Mouse (Mus musculus) lung, embryonic 16.5 days (tissue): ENCODE measurements around the gene Hcrt. TPM values are rescaled to one million over a fixed set of nuclear protein-coding genes. Genes with fewer than 3 reads are reported as not detected.
A peak's percentile ranks its signal among the peaks of the same experiment; 100 is the strongest.

Source experiments
- ATAC-seq: fragments of 200-750 bp; cut with Nextera tagmentation; 2 replicates; pipeline ENCODE4 v1.8.0; 2017; ENCODE audit warnings: low read depth, mild to moderate bottlenecking, moderate library complexity
- H3K27ac ChIP-seq: fragments of 300-500 bp; sonication (generic); 2 replicates; pipeline ENCODE4 v1.5.1; 2014; ENCODE audit warnings: mild to moderate bottlenecking, control low read depth, low read length
- H3K27me3 ChIP-seq: fragments of 300-500 bp; sonication (generic); 2 replicates; pipeline ENCODE4 v1.6.1; 2014; ENCODE audit warnings: low read depth, low read length, mixed read lengths; ENCODE audit not compliant: control insufficient read depth, insufficient read depth
- H3K36me3 ChIP-seq: fragments of 300-500 bp; sonication (generic); 2 replicates; pipeline ENCODE4 v1.6.1; 2014; ENCODE audit warnings: low read length; ENCODE audit not compliant: control insufficient read depth, insufficient read depth
- H3K4me1 ChIP-seq: fragments of 300-500 bp; sonication (generic); replicated peaks from 2 replicates; pipeline ENCODE4 v1.6.1; 2014; ENCODE audit warnings: low read length, mixed read lengths; ENCODE audit not compliant: control insufficient read depth, insufficient read depth
- H3K4me2 ChIP-seq: fragments of 300-500 bp; sonication (generic); 2 replicates; pipeline ENCODE4 v1.6.1; 2014; ENCODE audit warnings: low read depth, low read length, control low read depth
- H3K4me3 ChIP-seq: fragments of 300-500 bp; sonication (generic); 2 replicates; pipeline ENCODE4 v1.5.1; 2014; ENCODE audit warnings: mild to moderate bottlenecking, low read length, control low read depth
- H3K9ac ChIP-seq: fragments of 300-500 bp; sonication (generic); 2 replicates; pipeline ENCODE4 v1.6.1; 2014; ENCODE audit warnings: low read length, control low read depth
- H3K9me3 ChIP-seq: fragments of 300-500 bp; sonication (generic); 2 replicates; pipeline ENCODE4 v1.6.1; 2016; ENCODE audit warnings: low read length; ENCODE audit not compliant: control insufficient read depth
- WGBS: fragments of 180-500 bp; shearing (Covaris S2); extraction: QIAGEN DNeasy Blood & Tissue Kit; methylation state at CpG from one replicate; pipeline ENCODE4 v1.1.7; 2014; 5-methylcytosine and 5-hydroxymethylcytosine counted together
- polyA plus RNA-seq: library from polyadenylated mRNA; unstranded; fragments of >200 nt; fragmentation: Nextera tagmentation; extraction: Ambion mirVana; gene quantifications from 2 replicates; pipeline ENCODE4 v1.2.1, GENCODE M21; 2015

The Hcrt gene
- polyA plus RNA-seq, 1 experiment from 2014 or later: not detected

- H3K36me3 ChIP-seq: no peaks in the 10 kb centered on the region
- peak overlapping the region; percentile 39 for H3K4me3 ChIP-seq
- H3K9me3 ChIP-seq: no peaks in the 10 kb centered on the region
- no peak overlapping the region for H3K27ac ChIP-seq
- WGBS: 2% methylated on average over 35 of the region's 35 CpGs
- peaks cover 7% of the 10 kb centered on the region for H3K4me1 ChIP-seq
- H3K4me2 ChIP-seq: peak overlapping the region; percentile 60
- ATAC-seq: peak; percentile 24; the same call in 1 of the 2 replicates
- H3K9ac ChIP-seq: no peak overlapping the region
- peaks cover 22% of the 10 kb centered on the region for H3K27me3 ChIP-seq
These were observed 3.8 kb downstream of the Hcrt start for GRCm38 (mm10) chr11:100758707-100759610.

DNA sequence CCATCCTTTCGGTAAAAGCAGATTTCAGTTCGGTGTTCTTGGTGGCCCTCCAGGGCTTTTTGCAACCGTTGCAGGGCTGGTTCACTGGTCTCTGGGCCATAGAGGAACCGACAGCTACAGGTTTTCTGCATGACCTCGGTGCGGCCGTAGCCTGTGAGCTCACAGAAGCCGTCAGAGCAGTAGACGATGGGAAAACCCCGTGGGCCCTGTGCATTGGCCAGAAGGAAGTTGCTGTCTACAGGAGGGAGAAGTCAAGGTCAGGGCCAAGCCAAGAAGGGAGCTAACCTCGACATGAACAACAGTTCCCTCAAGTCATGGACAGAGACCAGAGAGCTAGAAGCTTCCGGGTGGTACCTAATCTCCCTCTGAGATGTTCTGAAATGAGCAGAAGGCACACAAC, 5.2 kb downstream of the Hcrt start:
- no peak overlapping the region for H3K27ac ChIP-seq
- no peaks in the 10 kb centered on the region for H3K36me3 ChIP-seq
- ATAC-seq: no peak
- 80% methylated on average over 12 of the region's 12 CpGs for WGBS
- peaks cover 20% of the 10 kb centered on the region for H3K27me3 ChIP-seq
- no peaks in the 10 kb centered on the region for H3K9me3 ChIP-seq
- no peak overlapping the region for H3K4me2 ChIP-seq
- H3K4me3 ChIP-seq: no peak overlapping the region
- H3K9ac ChIP-seq: no peak overlapping the region
- H3K4me1 ChIP-seq: peaks cover 7% of the 10 kb centered on the region

- no peak overlapping the region for H3K4me2 ChIP-seq
- H3K9ac ChIP-seq: no peak overlapping the region
- no peaks in the 10 kb centered on the region for H3K9me3 ChIP-seq
- ATAC-seq: no peak
- H3K27ac ChIP-seq: no peak overlapping the region
- peaks cover 7% of the 10 kb centered on the region for H3K4me1 ChIP-seq
- H3K36me3 ChIP-seq: no peaks in the 10 kb centered on the region
- 56% methylated on average over 6 of the region's 6 CpGs for WGBS
- peaks cover 20% of the 10 kb centered on the region for H3K27me3 ChIP-seq
- no peak overlapping the region for H3K4me3 ChIP-seq
These were observed 6.3 kb downstream of the Hcrt start for GRCm38 (mm10) chr11:100756476-100756875.

GRCm38 (mm10) chr11:100754693-100755057, 8.1 kb downstream of the Hcrt start:
- no peak for ATAC-seq
- peaks cover 4% of the 10 kb centered on the region for H3K4me1 ChIP-seq
- H3K27ac ChIP-seq: no peak overlapping the region
- H3K27me3 ChIP-seq: peaks cover 13% of the 10 kb centered on the region
- no peaks in the 10 kb centered on the region for H3K9me3 ChIP-seq
- no peaks in the 10 kb centered on the region for H3K36me3 ChIP-seq
- 86% methylated on average over 3 of the region's 3 CpGs for WGBS
- H3K4me2 ChIP-seq: no peak overlapping the region
- H3K9ac ChIP-seq: no peak overlapping the region
- H3K4me3 ChIP-seq: no peak overlapping the region

GRCm38 (mm10) chr11:100754021-100754692, 8.6 kb downstream of the Hcrt start:
- whole genome bisulfite sequencing: 79% methylated on average over 12 of the region's 12 CpGs
- peaks cover 7% of the 10 kb centered on the region for H3K27me3 ChIP-seq
- no peak overlapping the region for H3K9ac ChIP-seq
- no peaks in the 10 kb centered on the region for H3K9me3 ChIP-seq
- H3K27ac ChIP-seq: no peak overlapping the region
- H3K4me2 ChIP-seq: no peak overlapping the region
- no peaks in the 10 kb centered on the region; the same call in 1 of the 2 replicates for H3K4me1 ChIP-seq
- no peaks in the 10 kb centered on the region for H3K36me3 ChIP-seq
- H3K4me3 ChIP-seq: no peak overlapping the region
- no peak for ATAC-seq

DNA sequence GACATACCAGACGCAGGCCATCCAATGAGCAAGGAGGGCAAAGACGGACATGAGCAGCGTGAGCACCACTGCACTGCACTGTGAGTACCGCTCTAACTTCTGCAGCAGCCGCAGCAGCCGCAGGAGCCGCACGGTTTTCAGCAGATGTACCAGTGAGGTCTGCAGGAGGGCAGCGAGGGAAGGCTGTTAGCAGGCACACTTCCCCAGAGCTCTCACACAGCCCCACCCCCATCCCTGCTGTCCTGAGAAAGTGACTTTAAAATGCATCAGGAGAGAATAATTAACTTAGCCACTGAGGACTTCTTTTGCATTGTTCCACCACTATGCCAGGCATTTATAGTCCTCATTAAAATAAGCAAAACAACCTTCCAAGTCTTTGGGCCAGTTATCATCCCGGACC, 10.4 kb downstream of the Hcrt start:
- 40% methylated on average over 10 of the region's 10 CpGs for WGBS
- no peak for ATAC-seq
- H3K27me3 ChIP-seq: 0 out of 2 replicates have a peak, but pooled peaks cover 2% of the 10 kb centered on the region
- no peak overlapping the region for H3K9ac ChIP-seq
- H3K4me2 ChIP-seq: no peak overlapping the region
- H3K36me3 ChIP-seq: no peaks in the 10 kb centered on the region
- no peaks in the 10 kb centered on the region for H3K9me3 ChIP-seq
- H3K27ac ChIP-seq: no peak overlapping the region
- no peak overlapping the region for H3K4me3 ChIP-seq
- no peaks in the 10 kb centered on the region for H3K4me1 ChIP-seq

GRCm38 (mm10) chr11:100750127-100750526, 12.6 kb downstream of the Hcrt start:
- no peaks in the 10 kb centered on the region for H3K4me1 ChIP-seq
- 0 out of 2 replicates have a peak, but pooled peaks cover 2% of the 10 kb centered on the region for H3K27me3 ChIP-seq
- no peak overlapping the region for H3K27ac ChIP-seq
- no peak overlapping the region for H3K4me2 ChIP-seq
- H3K9ac ChIP-seq: no peak overlapping the region
- H3K9me3 ChIP-seq: no peaks in the 10 kb centered on the region
- no peaks in the 10 kb centered on the region for H3K36me3 ChIP-seq
- WGBS: 88% methylated on average over 16 of the region's 16 CpGs
- no peak for ATAC-seq
- H3K4me3 ChIP-seq: no peak overlapping the region

DNA sequence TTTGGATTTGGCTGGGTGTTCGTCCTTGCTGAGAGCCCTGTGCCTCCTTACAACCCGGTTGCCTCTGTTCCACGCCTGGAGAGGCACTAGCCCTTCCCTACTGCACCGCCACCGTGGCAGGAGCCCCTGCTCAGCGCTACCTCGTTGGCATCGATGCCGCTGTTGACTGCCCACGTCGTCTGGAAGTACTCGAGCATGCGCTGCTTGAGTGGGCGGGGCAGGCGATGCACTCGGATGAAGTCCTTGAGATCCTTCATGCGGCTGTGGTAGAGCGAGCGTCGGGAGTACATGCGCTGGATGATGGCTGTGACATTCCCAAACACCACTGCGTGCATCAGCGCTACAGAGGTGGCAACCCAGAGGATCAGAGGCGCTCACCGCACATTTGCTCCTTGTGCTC, 13.3 kb downstream of the Hcrt start:
- Histone ChIP-seq H3K9me3 (no peaks in the 10 kb centered on the region), H3K27me3 (0 out of 2 replicates have a peak, but pooled peaks cover 2% of the 10 kb centered on the region), H3K36me3 (no peaks in the 10 kb centered on the region), H3K4me1 (no peaks in the 10 kb centered on the region), H3K4me3 (no peak overlapping the region), H3K27ac (no peak overlapping the region), H3K4me2 (0 out of 2 replicates have a peak overlapping the region, but pooled peaks have one; percentile 19), H3K9ac (no peak overlapping the region)
- WGBS: 25% methylated on average over 25 of the region's 25 CpGs
- no peak for ATAC-seq

DNA sequence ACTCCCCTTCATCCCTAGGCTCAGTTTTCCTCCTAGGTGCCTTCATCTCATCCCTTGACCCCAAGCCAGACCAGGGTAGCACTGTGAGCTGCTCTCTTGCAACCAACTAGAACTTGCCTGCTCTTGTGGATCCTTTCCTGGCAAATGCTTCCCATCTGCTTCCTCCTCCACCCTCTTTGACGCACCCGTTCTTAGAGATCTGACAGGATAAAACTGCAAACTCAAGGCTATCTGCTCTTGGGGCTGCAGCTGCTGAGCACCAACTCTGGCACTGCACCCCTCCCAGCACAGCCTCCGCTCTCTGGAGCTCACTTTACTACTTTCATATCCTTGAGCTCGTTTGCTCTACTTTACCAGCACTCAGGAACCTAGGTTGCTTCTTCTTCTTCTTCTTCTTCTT, 14.1 kb downstream of the Hcrt start:
- no peak overlapping the region for H3K9ac ChIP-seq
- no peak overlapping the region for H3K27ac ChIP-seq
- no peaks in the 10 kb centered on the region for H3K4me1 ChIP-seq
- H3K36me3 ChIP-seq: no peaks in the 10 kb centered on the region
- H3K4me3 ChIP-seq: no peak overlapping the region
- H3K4me2 ChIP-seq: no peak overlapping the region
- no peak for ATAC-seq
- H3K27me3 ChIP-seq: 0 out of 2 replicates have a peak, but pooled peaks cover 2% of the 10 kb centered on the region
- WGBS: 66% methylated on average over 4 of the region's 4 CpGs
- H3K9me3 ChIP-seq: no peaks in the 10 kb centered on the region
